14 mouse cellular contexts compared by ENCODE assay signal in genomic region chr3:148462791-148463190, GRCm38 (mm10).
DNase-seq lines count a peak whose midpoint lies in the region.
"Had no signal": no experiment of that assay in that cellular context is flagged by ENCODE, and none has a peak within 500 bp of the region (broad histone marks: within the 10 kb centered on the region; RNA-seq: fewer than 3 reads in every experiment).

No protein-coding gene starts in this region.

- DNase-seq in cerebellum, postnatal 10 days, result peak; percentile 15 to 30
- no peak for DNase-seq in cerebellum, adult 8-10 months
- peak; percentile 2 for DNase-seq in left cerebral cortex, adult 11 months (ENCODE audit: low spot score)
- DNase-seq in left cerebral cortex, adult 18-20 months (ENCODE audit: low spot score in 2 of 2), result no peak
- peak; percentile 41 for DNase-seq in brain, adult 2 months (ENCODE audit: low read depth, low spot score)
- DNase-seq in layer of hippocampus, postnatal 14 days (ENCODE audit: low spot score in 2 of 2), result peak; percentile 20 to 51
- DNase-seq in natural killer cell, adult 2 months (ENCODE audit: low spot score in 2 of 2), result no peak
- no peak for DNase-seq in ovary, postnatal 14 days (ENCODE audit: low spot score)
- DNase-seq: adrenal gland, postnatal 14 days; cerebellum, adult 9-11 months; heart, adult 18-20 months; kidney, adult 11 months; kidney, postnatal 14 days; thymus, postnatal 14 days had no signal

Comparison
In these comparisons a context has a peak if more than half of its experiments do, and no peak if none do; other contexts are left out.
1. DNase-seq: peak in cerebellum, postnatal 10 days (2 of 2), left cerebral cortex, adult 11 months (single experiment), brain, adult 2 months (single experiment) and layer of hippocampus, postnatal 14 days (2 of 2); none in cerebellum, adult 8-10 months (single experiment), left cerebral cortex, adult 18-20 months (0 of 2), natural killer cell, adult 2 months (0 of 2) and ovary, postnatal 14 days (single experiment).